Mouse (Mus musculus): ENCODE results near the gene Cyth2. TPM values are rescaled to one million over a fixed set of nuclear protein-coding genes. Genes with fewer than 3 reads are reported as not detected.

Cyth2 gene
- polyA plus RNA-seq, 1 experiment from 2014 or later: 26.5 TPM

- Histone ChIP-seq H3K4me2 (ENCODE audit: low read depth, low read length) (peak overlapping the region; percentile 59), H3K27ac (ENCODE audit: low read length) (no peak overlapping the region), H3K4me1 (ENCODE audit: control insufficient read depth, low read depth, low read length) (peaks cover 35% of the 10 kb centered on the region), H3K27me3 (ENCODE audit: control insufficient read depth, insufficient read depth, low read depth, low read length) (peaks cover 37% of the 10 kb centered on the region), H3K36me3 (ENCODE audit: control insufficient read depth, insufficient read depth) (no peaks in the 10 kb centered on the region), H3K9ac (ENCODE audit: low read depth, low read length) (no peak overlapping the region), H3K9me3 (replicated peaks; ENCODE audit: control insufficient read depth, low read length) (no peaks in the 10 kb centered on the region), H3K4me3 (ENCODE audit: low read depth, low read length) (peak overlapping the region; percentile 36)
- ATAC-seq (ENCODE audit: low read depth): peak; percentile 44
- 2% methylated on average over 12 of the region's 12 CpGs for WGBS (ENCODE audit: insufficient replicate concordance)
Observed at GRCm38 (mm10) chr7:45801348-45801747, 13.0 kb downstream of the Cyth2 start.

- Histone ChIP-seq H3K4me3 (ENCODE audit: low read depth, low read length) (peak overlapping the region; percentile 36), H3K36me3 (ENCODE audit: control insufficient read depth, insufficient read depth) (no peaks in the 10 kb centered on the region), H3K9me3 (replicated peaks; ENCODE audit: control insufficient read depth, low read length) (no peaks in the 10 kb centered on the region), H3K9ac (ENCODE audit: low read depth, low read length) (peak overlapping the region; percentile 22; the same call in 1 of the 2 replicates), H3K4me1 (ENCODE audit: control insufficient read depth, low read depth, low read length) (peaks cover 38% of the 10 kb centered on the region), H3K27ac (ENCODE audit: low read length) (no peak overlapping the region), H3K27me3 (ENCODE audit: control insufficient read depth, insufficient read depth, low read depth, low read length) (peaks cover 41% of the 10 kb centered on the region), H3K4me2 (ENCODE audit: low read depth, low read length) (peak overlapping the region; percentile 59)
- 3% methylated on average over 24 of the region's 25 CpGs for WGBS (ENCODE audit: insufficient replicate concordance)
- ATAC-seq (ENCODE audit: low read depth): peak; percentile 40
Observed at GRCm38 (mm10) chr7:45800546-45801204, 13.7 kb downstream of the Cyth2 start.

GRCm38 (mm10) chr7:45800001-45800400, 14.4 kb downstream of the Cyth2 start:
- H3K4me3 ChIP-seq (ENCODE audit: low read depth, low read length): peak overlapping the region; percentile 36; the same call in 1 of the 2 replicates
- no peak overlapping the region for H3K9ac ChIP-seq (ENCODE audit: low read depth, low read length)
- H3K4me2 ChIP-seq (ENCODE audit: low read depth, low read length): peak overlapping the region; percentile 59; the same call in 1 of the 2 replicates
- H3K27me3 ChIP-seq (ENCODE audit: control insufficient read depth, insufficient read depth, low read depth, low read length): peaks cover 44% of the 10 kb centered on the region
- 28% methylated on average over 7 of the region's 7 CpGs for WGBS (ENCODE audit: insufficient replicate concordance)
- peaks cover 38% of the 10 kb centered on the region for H3K4me1 ChIP-seq (ENCODE audit: control insufficient read depth, low read depth, low read length)
- no peak overlapping the region for H3K27ac ChIP-seq (ENCODE audit: low read length)
- no peaks in the 10 kb centered on the region for H3K9me3 ChIP-seq (replicated peaks; ENCODE audit: control insufficient read depth, low read length)
- no peak for ATAC-seq (ENCODE audit: low read depth)
- H3K36me3 ChIP-seq (ENCODE audit: control insufficient read depth, insufficient read depth): no peaks in the 10 kb centered on the region

- no peak overlapping the region for H3K27ac ChIP-seq (ENCODE audit: low read length)
- no peaks in the 10 kb centered on the region for H3K9me3 ChIP-seq (replicated peaks; ENCODE audit: control insufficient read depth, low read length)
- WGBS (ENCODE audit: insufficient replicate concordance): 36% methylated on average over 7 of the region's 7 CpGs
- peak overlapping the region; percentile 57 for H3K4me3 ChIP-seq (ENCODE audit: low read depth, low read length)
- peak overlapping the region; percentile 76 for H3K4me2 ChIP-seq (ENCODE audit: low read depth, low read length)
- peaks cover 38% of the 10 kb centered on the region for H3K4me1 ChIP-seq (ENCODE audit: control insufficient read depth, low read depth, low read length)
- no peak overlapping the region for H3K9ac ChIP-seq (ENCODE audit: low read depth, low read length)
- no peaks in the 10 kb centered on the region for H3K36me3 ChIP-seq (ENCODE audit: control insufficient read depth, insufficient read depth)
- H3K27me3 ChIP-seq (ENCODE audit: control insufficient read depth, insufficient read depth, low read depth, low read length): peaks cover 49% of the 10 kb centered on the region
- no peak for ATAC-seq (ENCODE audit: low read depth)
Observed at GRCm38 (mm10) chr7:45798931-45799330, 15.4 kb downstream of the Cyth2 start.

GRCm38 (mm10) chr7:45798511-45798836, 15.9 kb downstream of the Cyth2 start:
- H3K4me1 ChIP-seq (ENCODE audit: control insufficient read depth, low read depth, low read length): peaks cover 38% of the 10 kb centered on the region
- H3K4me3 ChIP-seq (ENCODE audit: low read depth, low read length): peak overlapping the region; percentile 57
- no peak overlapping the region for H3K27ac ChIP-seq (ENCODE audit: low read length)
- ATAC-seq (ENCODE audit: low read depth): no peak
- H3K4me2 ChIP-seq (ENCODE audit: low read depth, low read length): peak overlapping the region; percentile 76
- under 1% methylated on average over 19 of the region's 19 CpGs for WGBS (ENCODE audit: insufficient replicate concordance)
- peaks cover 49% of the 10 kb centered on the region for H3K27me3 ChIP-seq (ENCODE audit: control insufficient read depth, insufficient read depth, low read depth, low read length)
- H3K9me3 ChIP-seq (replicated peaks; ENCODE audit: control insufficient read depth, low read length): no peaks in the 10 kb centered on the region
- no peaks in the 10 kb centered on the region for H3K36me3 ChIP-seq (ENCODE audit: control insufficient read depth, insufficient read depth)
- peak overlapping the region; percentile 41; the same call in 1 of the 2 replicates for H3K9ac ChIP-seq (ENCODE audit: low read depth, low read length)

GRCm38 (mm10) chr7:45797661-45798510, 16.5 kb downstream of the Cyth2 start:
- H3K9me3 ChIP-seq (replicated peaks; ENCODE audit: control insufficient read depth, low read length): no peaks in the 10 kb centered on the region
- H3K36me3 ChIP-seq (ENCODE audit: control insufficient read depth, insufficient read depth): no peaks in the 10 kb centered on the region
- peaks cover 54% of the 10 kb centered on the region for H3K27me3 ChIP-seq (ENCODE audit: control insufficient read depth, insufficient read depth, low read depth, low read length)
- 2% methylated on average over 60 of the region's 60 CpGs for WGBS (ENCODE audit: insufficient replicate concordance)
- peak overlapping the region; percentile 76 for H3K4me2 ChIP-seq (ENCODE audit: low read depth, low read length)
- ATAC-seq (ENCODE audit: low read depth): no peak
- peaks cover 38% of the 10 kb centered on the region for H3K4me1 ChIP-seq (ENCODE audit: control insufficient read depth, low read depth, low read length)
- H3K4me3 ChIP-seq (ENCODE audit: low read depth, low read length): peak overlapping the region; percentile 57
- peak overlapping the region; percentile 41; the same call in 1 of the 2 replicates for H3K9ac ChIP-seq (ENCODE audit: low read depth, low read length)
- H3K27ac ChIP-seq (ENCODE audit: low read length): no peak overlapping the region

GRCm38 (mm10) chr7:45796950-45797349, 17.4 kb downstream of the Cyth2 start:
- H3K9me3 ChIP-seq (replicated peaks; ENCODE audit: control insufficient read depth, low read length): no peaks in the 10 kb centered on the region
- H3K4me2 ChIP-seq (ENCODE audit: low read depth, low read length): peak overlapping the region; percentile 76
- H3K27ac ChIP-seq (ENCODE audit: low read length): 0 out of 2 replicates have a peak overlapping the region, but pooled peaks have one; percentile 45
- peak overlapping the region; percentile 57; the same call in 1 of the 2 replicates for H3K4me3 ChIP-seq (ENCODE audit: low read depth, low read length)
- H3K36me3 ChIP-seq (ENCODE audit: control insufficient read depth, insufficient read depth): no peaks in the 10 kb centered on the region
- H3K9ac ChIP-seq (ENCODE audit: low read depth, low read length): no peak overlapping the region
- H3K4me1 ChIP-seq (ENCODE audit: control insufficient read depth, low read depth, low read length): peaks cover 38% of the 10 kb centered on the region
- WGBS (ENCODE audit: insufficient replicate concordance): 25% methylated on average over 6 of the region's 6 CpGs
- ATAC-seq (ENCODE audit: low read depth): peak; percentile 84
- peaks cover 55% of the 10 kb centered on the region for H3K27me3 ChIP-seq (ENCODE audit: control insufficient read depth, insufficient read depth, low read depth, low read length)

- H3K27ac ChIP-seq (ENCODE audit: low read length): no peak overlapping the region
- no peak for ATAC-seq (ENCODE audit: low read depth)
- H3K9me3 ChIP-seq (replicated peaks; ENCODE audit: control insufficient read depth, low read length): no peaks in the 10 kb centered on the region
- no peak overlapping the region for H3K4me2 ChIP-seq (ENCODE audit: low read depth, low read length)
- no peaks in the 10 kb centered on the region for H3K36me3 ChIP-seq (ENCODE audit: control insufficient read depth, insufficient read depth)
- H3K4me1 ChIP-seq (ENCODE audit: control insufficient read depth, low read depth, low read length): peaks cover 27% of the 10 kb centered on the region
- 85% methylated on average over 29 of the region's 29 CpGs for WGBS (ENCODE audit: insufficient replicate concordance)
- no peak overlapping the region for H3K9ac ChIP-seq (ENCODE audit: low read depth, low read length)
- peaks cover 50% of the 10 kb centered on the region for H3K27me3 ChIP-seq (ENCODE audit: control insufficient read depth, insufficient read depth, low read depth, low read length)
- H3K4me3 ChIP-seq (ENCODE audit: low read depth, low read length): no peak overlapping the region
Observed at GRCm38 (mm10) chr7:45794971-45795370, 19.4 kb downstream of the Cyth2 start.

Data from liver, embryonic 16.5 days (tissue).